Mouse (Mus musculus) hindbrain, embryonic 11.5 days (tissue): ENCODE results near the gene Ankrd44. TPM values are rescaled to one million over a fixed set of nuclear protein-coding genes. Genes with fewer than 3 reads are reported as not detected.

Source experiments
- ATAC-seq: fragments of 200-750 bp; cut with Nextera tagmentation; 2 replicates; pipeline ENCODE4 v1.8.0; 2017; ENCODE audit warnings: mild to moderate bottlenecking, moderate TSS enrichment, moderate library complexity; ENCODE audit not compliant: low FRiP score
- DNase-seq: peaks from one replicate; pipeline ENCODE4 v3.0.0-alpha.2; 2015; ENCODE audit warnings: low spot score
- H3K27ac ChIP-seq: fragments of 300-500 bp; sonication (generic); 2 replicates; pipeline ENCODE4 v1.5.1; 2014; ENCODE audit warnings: mild to moderate bottlenecking, low read depth, low read length
- H3K27me3 ChIP-seq: fragments of 300-500 bp; sonication (generic); 2 replicates; pipeline ENCODE4 v1.6.1; 2014; ENCODE audit warnings: mild to moderate bottlenecking, low read length, moderate library complexity, mixed read lengths; ENCODE audit not compliant: control insufficient read depth, insufficient read depth
- H3K36me3 ChIP-seq: fragments of 300-500 bp; sonication (generic); 2 replicates; pipeline ENCODE4 v1.6.1; 2014; ENCODE audit warnings: mild to moderate bottlenecking, low read length, moderate library complexity, mixed read lengths; ENCODE audit not compliant: control insufficient read depth, insufficient read depth
- H3K4me1 ChIP-seq: fragments of 300-500 bp; sonication (generic); replicated peaks from 2 replicates; pipeline ENCODE4 v1.6.1; 2014; ENCODE audit warnings: low read length, mixed read lengths; ENCODE audit not compliant: control insufficient read depth, insufficient read depth
- H3K4me2 ChIP-seq: fragments of 300-500 bp; sonication (generic); replicated peaks from 2 replicates; pipeline ENCODE4 v1.6.1; 2014; ENCODE audit warnings: mild to moderate bottlenecking, low read depth, low read length
- H3K4me3 ChIP-seq: fragments of 300-500 bp; sonication (generic); 2 replicates; pipeline ENCODE4 v1.5.1; 2014; ENCODE audit warnings: low read depth, low read length
- H3K9ac ChIP-seq: fragments of 300-500 bp; sonication (generic); 2 replicates; pipeline ENCODE4 v1.6.1; 2014; ENCODE audit warnings: low read depth, low read length
- H3K9me3 ChIP-seq: fragments of 300-500 bp; sonication (generic); 2 replicates; pipeline ENCODE4 v1.6.1; 2016; ENCODE audit warnings: low read length; ENCODE audit not compliant: control insufficient read depth
- WGBS: fragments of 180-500 bp; shearing (Covaris S2); extraction: QIAGEN DNeasy Blood & Tissue Kit; methylation state at CpG from one replicate; pipeline ENCODE4 v1.1.7; 2014; 5-methylcytosine and 5-hydroxymethylcytosine counted together
- polyA plus RNA-seq: library from polyadenylated mRNA; unstranded; fragments of >200 nt; fragmentation: Nextera tagmentation; extraction: Ambion mirVana; gene quantifications from 2 replicates; pipeline ENCODE4 v1.2.1, GENCODE M21; 2014

The Ankrd44 gene
- polyA plus RNA-seq, 1 experiment from 2014 or later: 19.4 TPM

- no peaks in the 10 kb centered on the region for H3K9me3 ChIP-seq
- 74% methylated on average over 11 of the region's 11 CpGs for WGBS
- no peaks in the 10 kb centered on the region for H3K27me3 ChIP-seq
- H3K36me3 ChIP-seq: no peaks in the 10 kb centered on the region
- no peak overlapping the region for H3K4me3 ChIP-seq
- DNase-seq (no peak), ATAC-seq (no peak)
- H3K27ac ChIP-seq: no peak overlapping the region
- H3K9ac ChIP-seq: no peak overlapping the region
- no peaks in the 10 kb centered on the region for H3K4me1 ChIP-seq
- H3K4me2 ChIP-seq: no peak overlapping the region
Observed at GRCm38 (mm10) chr1:54853311-54854000, 72.7 kb downstream of the Ankrd44 start.

GRCm38 (mm10) chr1:54851610-54852009, 74.6 kb downstream of the Ankrd44 start:
- Histone ChIP-seq H3K9me3 (no peaks in the 10 kb centered on the region), H3K4me1 (no peaks in the 10 kb centered on the region), H3K36me3 (no peaks in the 10 kb centered on the region), H3K27me3 (no peaks in the 10 kb centered on the region), H3K27ac (no peak overlapping the region), H3K9ac (no peak overlapping the region), H3K4me3 (no peak overlapping the region), H3K4me2 (no peak overlapping the region)
- DNase-seq (no peak), ATAC-seq (no peak)
- WGBS: 70% methylated on average over 9 of the region's 9 CpGs

GRCm38 (mm10) chr1:54850077-54850476, 76.1 kb downstream of the Ankrd44 start:
- Histone ChIP-seq H3K4me2 (no peak overlapping the region), H3K9me3 (no peaks in the 10 kb centered on the region), H3K27ac (no peak overlapping the region), H3K9ac (no peak overlapping the region), H3K36me3 (no peaks in the 10 kb centered on the region), H3K4me1 (no peaks in the 10 kb centered on the region), H3K4me3 (no peak overlapping the region), H3K27me3 (no peaks in the 10 kb centered on the region)
- ATAC-seq (no peak), DNase-seq (no peak)
- whole genome bisulfite sequencing: 51% methylated on average over 8 of the region's 8 CpGs

- H3K27me3 ChIP-seq: no peaks in the 10 kb centered on the region
- H3K4me1 ChIP-seq: no peaks in the 10 kb centered on the region
- no peaks in the 10 kb centered on the region for H3K36me3 ChIP-seq
- no peak for DNase-seq
- no peak overlapping the region for H3K4me3 ChIP-seq
- no peaks in the 10 kb centered on the region for H3K9me3 ChIP-seq
- no peak for ATAC-seq
- WGBS: 90% methylated on average over 1 of the region's 1 CpGs
- H3K27ac ChIP-seq: no peak overlapping the region
- H3K4me2 ChIP-seq: no peak overlapping the region
- H3K9ac ChIP-seq: no peak overlapping the region
Observed at GRCm38 (mm10) chr1:54847238-54847637, 78.9 kb downstream of the Ankrd44 start.

GRCm38 (mm10) chr1:54846346-54847000, 79.7 kb downstream of the Ankrd44 start:
- Histone ChIP-seq H3K27me3 (no peaks in the 10 kb centered on the region), H3K4me3 (no peak overlapping the region), H3K4me1 (no peaks in the 10 kb centered on the region), H3K9me3 (no peaks in the 10 kb centered on the region), H3K4me2 (no peak overlapping the region), H3K36me3 (no peaks in the 10 kb centered on the region), H3K9ac (no peak overlapping the region), H3K27ac (no peak overlapping the region)
- 77% methylated on average over 5 of the region's 5 CpGs for WGBS
- DNase-seq (no peak), ATAC-seq (no peak)

- no peaks in the 10 kb centered on the region for H3K27me3 ChIP-seq
Observed at GRCm38 (mm10) chr1:54844361-54844760, 81.8 kb downstream of the Ankrd44 start.

GRCm38 (mm10) chr1:54842765-54843461, 83.3 kb downstream of the Ankrd44 start:
- Histone ChIP-seq H3K9me3 (no peaks in the 10 kb centered on the region), H3K4me2 (no peak overlapping the region), H3K27me3 (no peaks in the 10 kb centered on the region), H3K36me3 (no peaks in the 10 kb centered on the region), H3K4me1 (no peaks in the 10 kb centered on the region), H3K27ac (no peak overlapping the region), H3K9ac (no peak overlapping the region), H3K4me3 (no peak overlapping the region)
- no peak for DNase-seq
- no peak for ATAC-seq
- WGBS: 82% methylated on average over 7 of the region's 7 CpGs

More at GRCm38 (mm10) chr1:54844361-54844760, 81.8 kb downstream of the Ankrd44 start:
- no peak overlapping the region for H3K4me2 ChIP-seq
- H3K9me3 ChIP-seq: no peaks in the 10 kb centered on the region
- WGBS: 95% methylated on average over 1 of the region's 1 CpGs
- no peaks in the 10 kb centered on the region for H3K36me3 ChIP-seq
- H3K4me3 ChIP-seq: no peak overlapping the region
- no peak for ATAC-seq
- no peak for DNase-seq
- H3K9ac ChIP-seq: no peak overlapping the region
- no peaks in the 10 kb centered on the region for H3K4me1 ChIP-seq
- no peak overlapping the region for H3K27ac ChIP-seq

GRCm38 (mm10) chr1:54841788-54842187, 84.4 kb downstream of the Ankrd44 start:
- H3K36me3 ChIP-seq: no peaks in the 10 kb centered on the region
- DNase-seq: no peak
- H3K27ac ChIP-seq: no peak overlapping the region
- no peaks in the 10 kb centered on the region for H3K4me1 ChIP-seq
- ATAC-seq: no peak
- WGBS: 50% methylated on average over 5 of the region's 5 CpGs
- H3K4me2 ChIP-seq: no peak overlapping the region
- H3K9me3 ChIP-seq: no peaks in the 10 kb centered on the region
- no peak overlapping the region for H3K4me3 ChIP-seq
- no peak overlapping the region for H3K9ac ChIP-seq
- no peaks in the 10 kb centered on the region for H3K27me3 ChIP-seq
